Mouse (Mus musculus): ENCODE results near the gene Gnaz.

The Gnaz gene

DNA sequence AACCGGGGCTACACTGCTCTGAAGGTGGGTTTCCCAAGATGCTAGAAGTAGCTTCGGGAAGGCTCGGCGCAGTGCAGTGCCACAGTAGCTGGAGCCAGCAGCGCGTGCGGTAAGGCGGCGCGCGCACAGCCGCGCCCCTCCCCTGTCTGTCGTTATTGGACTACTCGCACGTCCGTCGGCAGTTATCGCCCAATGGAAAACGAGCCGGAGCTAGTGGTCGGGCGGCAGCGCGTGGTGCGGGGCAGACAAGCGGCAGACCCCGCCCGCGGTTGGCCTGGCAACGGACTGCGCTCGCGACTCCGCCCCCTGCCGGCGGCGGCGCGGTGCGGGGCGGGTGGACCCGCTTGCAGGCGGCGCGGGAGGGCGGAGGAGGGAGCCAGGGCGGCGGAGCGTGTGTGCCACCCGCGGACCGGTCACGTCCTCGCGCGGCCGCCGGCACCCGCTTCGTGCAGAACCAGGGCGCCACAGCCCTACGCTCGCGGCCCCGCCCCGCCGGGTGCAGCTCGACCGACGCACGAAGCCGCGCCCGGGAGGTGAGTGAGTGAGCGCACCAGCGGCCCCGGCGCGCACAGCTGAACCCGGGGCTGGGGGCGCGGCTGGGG lies at the start of gene Gnaz:
Gene Gnaz (plus strand): TSS at position 328 of the 602 bp plus-strand sequence.
- DNase-seq (ENCODE audit: low spot score in 2 of 2): peak; percentile 85 to 86

DNA sequence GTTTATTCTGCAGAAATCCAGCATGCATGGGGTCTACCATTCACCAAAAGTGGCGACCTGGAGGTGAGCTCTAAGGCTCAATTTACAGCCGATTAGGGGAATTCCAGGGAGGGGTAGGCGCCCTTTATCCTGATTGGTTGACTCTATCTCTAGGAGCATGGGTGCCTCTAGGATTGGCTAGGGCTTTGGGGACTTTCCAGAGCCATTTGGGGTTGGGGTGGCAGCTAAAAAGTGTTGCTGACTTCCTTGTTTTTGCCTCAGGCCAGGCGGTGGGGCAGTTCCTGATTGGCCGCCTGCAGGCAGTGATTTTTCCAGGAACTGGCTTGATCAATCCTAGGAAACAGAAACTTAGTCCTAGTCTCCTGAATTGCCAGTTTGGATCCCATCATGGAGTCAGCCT lies 47.7 kb upstream of the Gnaz start:
- no peak for DNase-seq (ENCODE audit: low spot score in 2 of 2)

DNA sequence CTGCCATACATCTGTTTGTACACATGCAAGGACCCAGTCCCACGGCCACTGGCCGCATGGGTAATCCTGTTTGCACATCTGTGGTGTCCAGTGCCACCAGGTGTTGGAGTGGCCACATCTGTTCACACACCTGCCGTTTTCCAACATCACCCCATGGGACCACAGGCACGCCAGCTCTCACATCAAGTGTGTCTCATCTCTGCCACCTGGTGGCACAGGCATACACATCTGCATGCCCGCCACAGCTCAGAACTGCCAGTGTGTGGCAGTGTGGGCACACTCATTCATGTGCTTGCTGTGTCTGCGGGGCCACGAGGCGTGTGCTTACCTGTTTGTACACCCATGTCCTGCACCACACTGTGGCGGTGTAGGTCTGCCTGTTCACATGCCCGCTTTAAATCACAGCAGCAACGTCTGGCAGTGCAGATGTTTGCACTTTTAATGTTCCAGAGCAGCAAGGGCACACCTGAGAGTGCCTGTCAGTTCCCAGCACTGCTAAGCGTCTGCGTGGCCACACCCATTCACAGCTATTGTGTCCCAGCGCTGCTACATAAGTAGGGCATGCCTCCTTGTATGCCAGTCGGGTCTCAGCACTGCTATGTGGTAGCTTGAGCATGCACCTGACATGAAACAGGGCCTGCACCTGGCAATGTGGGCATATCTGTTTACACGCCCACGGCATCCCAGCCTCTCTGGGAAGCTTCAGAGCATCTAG lies 46.0 kb upstream of the Gnaz start:
- peak; percentile 31 for DNase-seq (ENCODE audit: low spot score in 2 of 2)

- no peak for DNase-seq (ENCODE audit: low spot score in 2 of 2)
Observed at GRCm38 (mm10) chr10:74921614-74922013, 45.4 kb upstream of the Gnaz start.

- DNase-seq (ENCODE audit: low spot score in 2 of 2): no peak
Observed at GRCm38 (mm10) chr10:74922763-74923162, 44.2 kb upstream of the Gnaz start.

GRCm38 (mm10) chr10:74924274-74924673 lies 42.7 kb upstream of the Gnaz start:
- no peak for DNase-seq (ENCODE audit: low spot score in 2 of 2)

DNA sequence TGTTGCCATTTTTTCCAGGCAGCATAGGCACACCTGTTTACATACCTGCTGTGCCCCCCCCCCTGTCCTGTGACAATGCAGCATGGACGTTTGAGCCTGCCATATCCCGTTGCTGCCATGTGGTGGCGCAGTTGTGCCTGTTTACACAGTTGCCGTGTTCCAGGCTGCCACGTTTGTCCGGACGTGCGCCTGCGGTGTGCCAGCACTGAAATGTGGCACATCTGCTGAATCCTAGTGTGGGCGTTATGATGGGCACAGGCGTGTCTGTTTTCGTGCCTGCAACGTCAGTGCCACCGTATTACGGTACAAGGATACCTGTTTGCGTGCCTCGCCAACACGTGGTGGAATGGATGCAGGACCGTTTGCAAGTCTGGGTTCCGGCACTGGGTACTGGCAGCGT lies 41.7 kb upstream of the Gnaz start:
- DNase-seq (ENCODE audit: low spot score in 2 of 2): no peak

DNA sequence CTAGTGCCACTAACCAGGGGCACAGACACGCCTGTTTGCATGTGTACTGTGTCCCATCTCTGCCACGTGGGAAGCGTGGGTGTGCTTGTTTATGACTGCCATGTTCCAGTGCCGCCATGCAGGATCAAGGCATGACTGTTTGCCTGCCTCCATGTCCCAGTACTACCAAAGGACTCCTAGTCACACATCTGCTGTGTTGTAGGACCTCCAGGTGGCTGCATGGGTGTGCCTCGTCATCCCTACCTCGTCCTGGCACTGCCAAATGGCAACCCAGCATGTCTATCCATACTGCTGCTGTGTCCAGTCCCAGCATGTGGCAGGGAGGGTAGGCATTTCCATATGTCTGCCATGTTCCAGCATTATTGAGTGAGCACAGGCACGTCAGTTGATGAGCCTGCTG lies 38.7 kb upstream of the Gnaz start:
- DNase-seq (ENCODE audit: low spot score in 2 of 2): no peak

DNA sequence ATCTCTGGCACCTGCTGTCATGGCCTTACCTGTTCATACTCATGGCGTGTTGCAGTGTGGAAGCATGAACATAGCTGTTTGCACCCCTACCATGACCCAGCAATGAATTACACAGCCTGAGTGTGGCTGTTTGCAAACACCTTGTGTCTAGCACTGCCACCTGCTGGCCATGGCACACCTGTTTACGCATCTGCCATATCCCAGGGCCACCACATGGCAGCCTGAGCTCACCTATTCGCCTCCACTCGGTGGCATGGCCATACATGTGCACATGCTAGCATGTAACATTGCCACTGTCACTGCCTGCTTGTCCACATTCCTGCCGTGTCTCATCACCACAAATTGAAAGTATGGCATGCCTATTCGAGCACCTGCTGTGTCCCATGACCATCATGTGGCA lies 37.4 kb upstream of the Gnaz start:
- DNase-seq (ENCODE audit: low spot score in 2 of 2): no peak

- DNase-seq (ENCODE audit: low spot score in 2 of 2): no peak
Observed at GRCm38 (mm10) chr10:74930541-74930940, 36.4 kb upstream of the Gnaz start.

GRCm38 (mm10) chr10:74931631-74932030 lies 35.3 kb upstream of the Gnaz start:
- no peak for DNase-seq (ENCODE audit: low spot score in 2 of 2)

GRCm38 (mm10) chr10:74932487-74932886 lies 34.5 kb upstream of the Gnaz start:
- DNase-seq (ENCODE audit: low spot score in 2 of 2): no peak

- no peak for DNase-seq (ENCODE audit: low spot score in 2 of 2)
Observed at GRCm38 (mm10) chr10:74933548-74934190, 33.3 kb upstream of the Gnaz start.

DNA sequence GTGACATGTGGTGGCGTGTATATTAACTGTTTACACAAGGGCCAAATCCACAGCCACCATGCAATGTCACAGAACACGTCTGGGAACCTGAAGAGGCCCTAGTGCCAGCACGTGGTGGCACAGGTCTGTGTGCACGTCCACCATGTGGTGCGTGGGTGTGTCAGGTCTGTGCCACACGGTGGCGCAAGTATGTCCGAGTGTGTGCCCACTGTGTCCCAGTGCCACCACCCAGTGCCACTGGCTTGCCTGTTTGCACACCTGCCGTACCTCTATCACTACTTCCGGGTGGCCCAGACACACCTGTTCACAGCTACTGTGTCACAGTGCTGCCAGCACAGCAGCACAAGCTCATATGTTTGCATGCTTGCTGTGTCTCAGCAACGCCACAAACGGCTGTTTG lies 32.5 kb upstream of the Gnaz start:
- no peak for DNase-seq (ENCODE audit: low spot score in 2 of 2)

GRCm38 (mm10) chr10:74935016-74935415 lies 32.0 kb upstream of the Gnaz start:
- DNase-seq (ENCODE audit: low spot score in 2 of 2): no peak

GRCm38 (mm10) chr10:74937003-74937790 lies 29.8 kb upstream of the Gnaz start:
- no peak for DNase-seq (ENCODE audit: low spot score in 2 of 2)

- no peak for DNase-seq (ENCODE audit: low spot score in 2 of 2)
Observed at GRCm38 (mm10) chr10:74938410-74938809, 28.6 kb upstream of the Gnaz start.

DNA sequence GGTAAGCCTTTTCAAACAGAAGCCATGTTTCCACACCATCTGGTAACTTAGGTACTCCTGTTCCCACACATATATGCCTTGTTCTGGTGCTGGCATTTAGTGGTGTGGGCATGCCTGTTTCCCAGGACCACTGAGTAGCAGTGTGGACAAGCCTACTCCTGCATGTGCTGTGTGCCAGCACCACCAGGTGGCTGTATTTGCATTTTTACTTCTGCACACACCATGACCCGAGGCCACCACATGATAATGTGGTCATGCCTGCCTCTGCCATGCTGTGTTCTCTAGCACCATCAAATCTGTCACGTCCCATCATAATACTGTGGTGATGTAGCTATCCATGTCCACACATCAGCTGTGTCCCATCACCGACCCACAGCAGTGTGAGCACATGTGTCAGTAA lies 27.7 kb upstream of the Gnaz start:
- DNase-seq (ENCODE audit: low spot score in 2 of 2): no peak

DNA sequence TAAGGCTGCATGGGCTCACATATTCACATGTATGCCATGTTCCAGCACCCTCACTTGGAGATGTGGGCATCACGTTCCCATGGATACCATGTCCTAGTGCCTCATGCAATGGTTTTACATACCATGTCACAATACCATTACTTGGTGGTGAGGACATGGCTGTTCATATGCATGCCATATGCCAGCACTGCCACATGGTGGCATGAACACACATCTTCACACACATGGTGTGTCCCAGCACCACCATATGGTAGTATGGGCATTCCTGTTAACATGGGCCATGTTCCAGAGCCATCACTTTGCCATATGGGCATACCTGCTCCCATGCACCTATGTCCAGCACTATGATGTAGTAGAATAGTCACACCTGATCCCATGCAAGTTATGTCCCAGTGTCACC lies 26.2 kb upstream of the Gnaz start:
- no peak for DNase-seq (ENCODE audit: low spot score in 2 of 2)

- DNase-seq (ENCODE audit: low spot score in 2 of 2): no peak
Observed at GRCm38 (mm10) chr10:74952830-74953443, 14.0 kb upstream of the Gnaz start.

- DNase-seq (ENCODE audit: low spot score in 2 of 2): no peak
Observed at GRCm38 (mm10) chr10:74964380-74964779, 2.6 kb upstream of the Gnaz start.

Measured in spleen, postnatal 36 days (tissue).